Mouse (Mus musculus): ENCODE results near the gene Mmp7. TPM values are rescaled to one million over a fixed set of nuclear protein-coding genes. Genes with fewer than 3 reads are reported as not detected.

The Mmp7 gene
- polyA plus RNA-seq, 1 experiment: 112 TPM

GRCm38 (mm10) chr9:7661371-7661770 is 30.5 kb upstream of the Mmp7 start:
- no peak for TF ChIP-seq POLR2A (IDR thresholded peaks at IDR 0.05; ENCODE audit: low read depth, low read length)
- no peak for TF ChIP-seq CTCF (IDR thresholded peaks at IDR 0.05; ENCODE audit: extremely low read depth, insufficient read length, insufficient replicate concordance, low read depth, low read length)
- H3K4me3 ChIP-seq (ENCODE audit: low read depth, low read length): no peak overlapping the region
- peaks cover 2% of the 10 kb centered on the region; the same call in 1 of the 2 replicates for H3K4me1 ChIP-seq (ENCODE audit: control insufficient read depth, insufficient read depth, insufficient read length, low read length)
- H3K27me3 ChIP-seq (ENCODE audit: control insufficient read depth, insufficient read depth, low read length): no peaks in the 10 kb centered on the region
- no peak overlapping the region for H3K27ac ChIP-seq (ENCODE audit: insufficient read depth, low read depth, low read length)
- 98% methylated on average over 1 of the region's 1 CpGs for WGBS
- no peaks in the 10 kb centered on the region for H3K36me3 ChIP-seq (ENCODE audit: control insufficient read depth, insufficient read depth, low read length)

GRCm38 (mm10) chr9:7669674-7670073 is 22.2 kb upstream of the Mmp7 start:
- Histone ChIP-seq H3K4me1 (ENCODE audit: control insufficient read depth, insufficient read depth, insufficient read length, low read length) (no peaks in the 10 kb centered on the region), H3K27me3 (ENCODE audit: control insufficient read depth, insufficient read depth, low read length) (no peaks in the 10 kb centered on the region), H3K27ac (ENCODE audit: insufficient read depth, low read depth, low read length) (no peak overlapping the region), H3K36me3 (ENCODE audit: control insufficient read depth, insufficient read depth, low read length) (no peaks in the 10 kb centered on the region), H3K4me3 (ENCODE audit: low read depth, low read length) (no peak overlapping the region)
- TF ChIP-seq CTCF (IDR thresholded peaks at IDR 0.05; ENCODE audit: extremely low read depth, insufficient read length, insufficient replicate concordance, low read depth, low read length) (no peak), POLR2A (IDR thresholded peaks at IDR 0.05; ENCODE audit: low read depth, low read length) (no peak)
- WGBS: 89% methylated on average over 1 of the region's 1 CpGs

- no peaks in the 10 kb centered on the region for H3K36me3 ChIP-seq (ENCODE audit: control insufficient read depth, insufficient read depth, low read length)
- WGBS: 82% methylated on average over 9 of the region's 9 CpGs
- H3K27ac ChIP-seq (ENCODE audit: insufficient read depth, low read depth, low read length): no peak overlapping the region
- no peak overlapping the region for H3K4me3 ChIP-seq (ENCODE audit: low read depth, low read length)
- TF ChIP-seq CTCF (IDR thresholded peaks at IDR 0.05; ENCODE audit: extremely low read depth, insufficient read length, insufficient replicate concordance, low read depth, low read length) (no peak), POLR2A (IDR thresholded peaks at IDR 0.05; ENCODE audit: low read depth, low read length) (no peak)
- H3K4me1 ChIP-seq (ENCODE audit: control insufficient read depth, insufficient read depth, insufficient read length, low read length): no peaks in the 10 kb centered on the region
- H3K27me3 ChIP-seq (ENCODE audit: control insufficient read depth, insufficient read depth, low read length): no peaks in the 10 kb centered on the region
Observed at GRCm38 (mm10) chr9:7672985-7673384, 18.9 kb upstream of the Mmp7 start.

GRCm38 (mm10) chr9:7678154-7678837 is 13.6 kb upstream of the Mmp7 start:
- Histone ChIP-seq H3K4me1 (ENCODE audit: control insufficient read depth, insufficient read depth, insufficient read length, low read length) (no peaks in the 10 kb centered on the region), H3K27me3 (ENCODE audit: control insufficient read depth, insufficient read depth, low read length) (no peaks in the 10 kb centered on the region), H3K36me3 (ENCODE audit: control insufficient read depth, insufficient read depth, low read length) (no peaks in the 10 kb centered on the region), H3K27ac (ENCODE audit: insufficient read depth, low read depth, low read length) (no peak overlapping the region), H3K4me3 (ENCODE audit: low read depth, low read length) (no peak overlapping the region)
- WGBS: 59% methylated on average over 2 of the region's 2 CpGs
- TF ChIP-seq POLR2A (IDR thresholded peaks at IDR 0.05; ENCODE audit: low read depth, low read length) (no peak), CTCF (IDR thresholded peaks at IDR 0.05; ENCODE audit: extremely low read depth, insufficient read length, insufficient replicate concordance, low read depth, low read length) (no peak)

GRCm38 (mm10) chr9:7682081-7682618 is 9.7 kb upstream of the Mmp7 start:
- Histone ChIP-seq H3K27me3 (ENCODE audit: control insufficient read depth, insufficient read depth, low read length) (no peaks in the 10 kb centered on the region), H3K27ac (ENCODE audit: insufficient read depth, low read depth, low read length) (peak overlapping the region; percentile 57; the same call in 1 of the 2 replicates), H3K4me3 (ENCODE audit: low read depth, low read length) (no peak overlapping the region), H3K4me1 (ENCODE audit: control insufficient read depth, insufficient read depth, insufficient read length, low read length) (no peaks in the 10 kb centered on the region), H3K36me3 (ENCODE audit: control insufficient read depth, insufficient read depth, low read length) (no peaks in the 10 kb centered on the region)
- WGBS: 33% methylated on average over 9 of the region's 9 CpGs
- no peak for TF ChIP-seq CTCF (IDR thresholded peaks at IDR 0.05; ENCODE audit: extremely low read depth, insufficient read length, insufficient replicate concordance, low read depth, low read length)
- TF ChIP-seq POLR2A (IDR thresholded peaks at IDR 0.05; ENCODE audit: low read depth, low read length): no peak

- no peak for TF ChIP-seq CTCF (IDR thresholded peaks at IDR 0.05; ENCODE audit: extremely low read depth, insufficient read length, insufficient replicate concordance, low read depth, low read length)
- TF ChIP-seq POLR2A (IDR thresholded peaks at IDR 0.05; ENCODE audit: low read depth, low read length): no peak
- H3K4me3 ChIP-seq (ENCODE audit: low read depth, low read length): no peak overlapping the region
- H3K27ac ChIP-seq (ENCODE audit: insufficient read depth, low read depth, low read length): peak overlapping the region; percentile 28; the same call in 1 of the 2 replicates
- H3K4me1 ChIP-seq (ENCODE audit: control insufficient read depth, insufficient read depth, insufficient read length, low read length): no peaks in the 10 kb centered on the region
- WGBS: 79% methylated on average over 2 of the region's 2 CpGs
- no peaks in the 10 kb centered on the region for H3K36me3 ChIP-seq (ENCODE audit: control insufficient read depth, insufficient read depth, low read length)
- H3K27me3 ChIP-seq (ENCODE audit: control insufficient read depth, insufficient read depth, low read length): no peaks in the 10 kb centered on the region
Observed at GRCm38 (mm10) chr9:7686024-7686423, 5.9 kb upstream of the Mmp7 start.

GRCm38 (mm10) chr9:7689799-7690198 is 2.1 kb upstream of the Mmp7 start:
- Histone ChIP-seq H3K27me3 (ENCODE audit: control insufficient read depth, insufficient read depth, low read length) (no peaks in the 10 kb centered on the region), H3K36me3 (ENCODE audit: control insufficient read depth, insufficient read depth, low read length) (no peaks in the 10 kb centered on the region), H3K4me3 (ENCODE audit: low read depth, low read length) (no peak overlapping the region), H3K27ac (ENCODE audit: insufficient read depth, low read depth, low read length) (0 out of 2 replicates have a peak overlapping the region, but pooled peaks have one; percentile 1), H3K4me1 (ENCODE audit: control insufficient read depth, insufficient read depth, insufficient read length, low read length) (no peaks in the 10 kb centered on the region)
- no peak for TF ChIP-seq CTCF (IDR thresholded peaks at IDR 0.05; ENCODE audit: extremely low read depth, insufficient read length, insufficient replicate concordance, low read depth, low read length)
- no peak for TF ChIP-seq POLR2A (IDR thresholded peaks at IDR 0.05; ENCODE audit: low read depth, low read length)
- 28% methylated on average over 6 of the region's 6 CpGs for WGBS
